Mouse (Mus musculus) cerebellum, postnatal 36 days (tissue): ENCODE measurements around the gene Erp27.
"Not testable (repeated sequence)": the region's sequence is repeated elsewhere in the genome, so short reads cannot be mapped to it uniquely, and the experiment has no call there.

Source experiments
- DNase-seq, 2 experiments: peaks; one replicate each; pipeline ENCODE4 v3.0.0; 2021 to 2022; ENCODE audit warnings: mixed read lengths in 2 of 2

The Erp27 gene

DNA sequence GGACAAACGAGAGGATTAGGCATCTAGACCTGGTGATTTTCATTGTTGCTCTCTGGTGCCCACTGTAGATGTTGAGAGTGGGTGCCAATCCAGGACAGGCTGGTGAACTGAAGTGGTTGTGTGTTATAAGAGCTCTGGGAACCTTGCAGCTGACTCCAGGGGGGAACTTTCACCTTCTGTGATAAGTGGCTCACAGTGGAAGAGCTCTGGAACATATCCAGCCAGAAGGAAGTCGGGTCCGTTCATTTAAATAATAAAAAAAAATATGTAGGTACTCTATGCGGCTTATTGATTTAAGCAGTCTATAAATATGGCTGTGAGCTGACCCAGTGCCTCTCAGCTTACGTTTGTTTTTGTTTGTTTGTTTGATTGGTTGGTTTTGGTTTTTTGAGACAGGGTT is at the start of gene Erp27:
Gene Erp27, minus strand, starts transcription at position 101 of the 400 bp plus-strand sequence.
- DNase-seq, result no peak

DNA sequence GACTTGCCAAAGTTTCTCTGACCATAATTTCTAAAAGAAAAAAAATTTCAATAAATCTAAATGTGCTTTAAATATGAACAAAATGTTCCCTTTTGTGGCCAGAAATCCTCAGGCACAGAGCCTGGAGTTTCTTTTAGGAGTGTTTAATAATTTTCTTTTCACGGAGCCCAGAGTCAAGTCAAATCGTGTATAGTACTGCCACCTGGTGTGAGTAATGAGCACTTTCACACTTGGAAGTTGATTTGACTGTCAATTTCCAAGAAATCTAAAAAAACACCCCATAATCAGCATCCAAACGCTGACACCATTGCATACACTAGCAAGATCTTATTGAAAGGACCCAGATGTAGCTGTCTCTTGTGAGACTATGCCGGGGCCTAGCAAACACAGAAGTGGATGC is 46.9 kb upstream of the Erp27 start:
- not testable (repeated sequence) for DNase-seq

DNA sequence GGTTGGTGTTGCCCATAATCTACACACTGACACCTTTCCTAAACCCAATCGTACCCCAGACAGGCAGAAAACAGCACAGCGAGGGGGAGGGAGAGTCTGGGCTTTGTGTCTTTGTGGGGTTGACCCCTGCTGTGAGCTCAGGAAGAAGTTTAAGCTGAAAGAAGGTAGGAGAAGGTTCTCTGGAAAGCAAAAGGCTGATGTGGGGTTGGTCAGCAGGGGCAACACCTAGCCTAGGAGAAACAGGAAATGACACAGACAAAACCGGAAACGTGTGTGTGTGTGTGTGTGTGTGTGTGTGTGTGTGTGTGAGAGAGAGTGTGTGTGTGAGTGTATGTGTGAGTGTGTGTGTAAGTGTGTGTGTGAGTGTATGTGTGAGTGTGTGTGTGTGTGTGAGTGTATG is 45.5 kb upstream of the Erp27 start:
- DNase-seq, result no peak

DNA sequence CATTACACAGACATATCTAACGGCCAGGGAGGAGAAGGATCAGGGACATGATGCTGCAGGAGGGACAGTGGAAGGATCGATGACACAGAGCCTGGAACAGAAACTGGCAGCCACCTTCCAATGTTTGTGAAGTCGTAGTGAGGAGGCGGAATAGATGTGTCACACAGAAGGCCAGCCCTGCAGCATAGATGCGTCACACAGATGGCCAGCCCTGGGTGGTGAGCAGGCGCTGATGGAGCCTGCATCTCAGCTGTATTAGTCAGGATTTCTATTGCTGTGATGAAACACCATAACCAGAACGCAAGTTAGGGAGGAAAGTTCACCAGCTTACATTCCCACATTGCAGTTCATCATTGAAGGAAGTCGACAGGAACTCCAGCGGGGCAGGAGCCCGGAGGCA is 43.9 kb upstream of the Erp27 start:
- no peak for DNase-seq

GRCm38 (mm10) chr6:136964609-136965510 is 42.9 kb upstream of the Erp27 start:
- DNase-seq, result no peak

GRCm38 (mm10) chr6:136962957-136963356 is 41.0 kb upstream of the Erp27 start:
- no peak for DNase-seq

DNA sequence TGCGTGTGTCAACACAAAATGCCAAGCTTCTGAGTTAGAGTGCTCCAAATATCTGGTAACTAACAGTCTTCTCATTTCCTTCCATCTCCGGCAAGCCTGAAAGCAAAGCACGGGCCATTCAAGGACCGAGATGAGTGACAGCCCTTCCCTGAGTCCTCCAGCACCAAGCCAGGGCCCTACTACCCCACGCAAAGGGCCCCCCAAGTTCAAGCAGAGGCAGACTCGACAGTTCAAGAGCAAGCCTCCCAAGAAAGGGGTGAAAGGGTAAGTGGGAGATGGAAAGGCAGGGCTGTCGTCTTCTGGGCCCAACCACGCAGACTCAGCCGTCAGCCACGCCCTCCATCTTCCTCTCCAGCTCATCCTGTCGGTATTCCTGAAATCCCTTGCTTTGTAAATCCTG is 37.2 kb upstream of the Erp27 start:
- no peak for DNase-seq

GRCm38 (mm10) chr6:136957062-136957461 is 35.1 kb upstream of the Erp27 start:
- DNase-seq, result no peak

- no peak for DNase-seq
Observed at GRCm38 (mm10) chr6:136955240-136955639, 33.3 kb upstream of the Erp27 start.

- no peak for DNase-seq
Observed at GRCm38 (mm10) chr6:136954715-136955114, 32.7 kb upstream of the Erp27 start.

- no peak for DNase-seq
Observed at GRCm38 (mm10) chr6:136954192-136954591, 32.2 kb upstream of the Erp27 start.

DNA sequence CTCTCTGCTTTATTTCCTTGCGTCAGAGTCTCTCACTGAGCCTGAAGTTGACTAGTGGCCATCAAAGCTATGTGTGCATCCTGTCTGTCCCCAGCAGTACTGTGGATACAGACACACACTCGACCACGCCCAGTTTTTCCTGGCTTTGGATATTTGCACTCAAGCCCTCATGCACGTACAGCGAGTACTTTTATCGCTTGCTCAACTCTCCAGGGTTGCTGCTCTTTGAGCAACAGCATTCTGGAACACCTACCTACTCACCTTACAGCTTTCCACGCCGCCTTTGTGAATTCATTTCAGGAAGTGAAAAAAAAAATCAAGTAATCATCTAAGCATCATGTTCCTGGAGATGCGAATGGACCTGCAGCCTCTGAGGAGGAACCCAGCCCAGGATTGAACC is 30.9 kb upstream of the Erp27 start:
- DNase-seq, result no peak

- DNase-seq, result no peak
Observed at GRCm38 (mm10) chr6:136950171-136950570, 28.2 kb upstream of the Erp27 start.

GRCm38 (mm10) chr6:136947716-136948115 is 25.7 kb upstream of the Erp27 start:
- DNase-seq, result no peak

GRCm38 (mm10) chr6:136946943-136947342 is 25.0 kb upstream of the Erp27 start:
- DNase-seq, result no peak

DNA sequence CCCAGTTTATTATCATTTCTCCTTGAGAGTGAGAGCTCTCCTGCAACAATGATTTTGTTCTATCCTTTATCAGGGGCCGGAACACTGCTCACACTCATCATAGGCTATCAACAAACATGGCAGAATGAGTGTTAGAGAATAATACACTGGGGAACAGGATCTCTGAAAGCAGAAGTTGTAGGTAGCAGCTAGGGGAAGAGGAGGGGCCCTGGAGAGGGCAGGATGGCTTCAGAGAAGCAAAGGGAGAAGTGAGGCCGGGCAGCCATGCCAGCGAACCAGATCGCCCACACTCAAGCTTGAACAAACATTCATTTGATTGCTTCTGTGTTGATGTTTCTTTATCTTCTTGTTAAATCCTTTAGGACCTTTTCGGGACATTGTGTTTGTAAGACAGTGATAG is 24.3 kb upstream of the Erp27 start:
- DNase-seq, result no peak

DNA sequence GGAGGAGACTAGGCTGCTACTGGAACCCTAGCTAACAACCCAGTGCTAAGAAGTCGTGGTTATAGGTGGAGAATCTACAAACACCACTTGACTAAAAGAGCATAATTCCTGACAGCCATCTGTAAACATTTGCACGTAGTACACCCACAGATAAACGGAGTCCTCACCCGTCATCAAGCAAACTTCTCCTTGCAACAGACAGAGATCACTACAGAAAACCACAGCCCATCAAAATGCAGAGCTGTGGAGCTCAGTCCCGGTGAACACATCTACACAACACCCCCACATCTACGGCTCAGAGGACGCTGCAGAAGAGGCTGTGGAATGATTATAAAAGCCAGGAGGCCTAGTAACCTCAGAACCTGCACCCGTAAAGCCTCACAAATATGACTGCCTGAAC is 22.5 kb upstream of the Erp27 start:
- no peak for DNase-seq

DNA sequence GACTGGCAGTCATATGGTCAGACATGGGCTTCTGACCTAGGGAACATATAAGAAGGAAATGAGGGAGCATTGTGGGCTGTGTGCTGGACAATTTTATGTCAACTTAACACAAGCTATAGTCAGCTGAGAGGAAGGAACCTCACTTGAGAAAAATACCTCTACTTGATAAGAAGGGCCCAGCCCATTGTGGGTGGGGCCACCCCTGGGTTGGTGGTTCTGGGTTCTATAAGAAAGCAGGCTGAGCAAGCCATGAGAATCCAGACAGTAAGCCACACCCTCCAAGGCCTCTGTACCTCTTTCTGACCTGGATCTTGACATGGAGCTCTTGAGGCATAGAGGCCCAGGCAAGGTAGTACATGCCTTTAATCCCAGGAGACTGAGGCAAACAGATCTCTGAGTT is 21.4 kb upstream of the Erp27 start:
- no peak for DNase-seq

DNA sequence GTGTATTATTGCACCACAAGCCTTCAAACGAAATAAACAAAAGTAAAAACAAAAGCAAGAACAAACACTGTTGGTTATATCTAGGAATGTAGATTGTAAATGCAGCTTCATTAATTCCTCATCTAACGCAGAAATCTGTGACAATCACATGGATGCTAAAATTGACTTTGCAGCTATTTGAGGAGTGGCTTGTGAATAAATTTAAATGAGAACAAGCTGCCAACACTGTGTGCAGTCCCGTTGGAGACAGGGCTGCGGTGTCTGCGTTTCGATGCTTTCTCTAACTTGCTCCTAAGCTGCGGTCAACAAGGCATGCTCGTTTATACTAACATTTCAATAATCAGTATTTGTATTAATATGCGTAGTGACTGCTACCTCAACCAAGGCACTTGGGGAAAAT is 20.3 kb upstream of the Erp27 start:
- no peak for DNase-seq

- no peak for DNase-seq
Observed at GRCm38 (mm10) chr6:136941051-136942021, 19.4 kb upstream of the Erp27 start, which contains the start of gene Arhgdib. TSS of gene Arhgdib (minus strand) at chr6:136941899.

DNA sequence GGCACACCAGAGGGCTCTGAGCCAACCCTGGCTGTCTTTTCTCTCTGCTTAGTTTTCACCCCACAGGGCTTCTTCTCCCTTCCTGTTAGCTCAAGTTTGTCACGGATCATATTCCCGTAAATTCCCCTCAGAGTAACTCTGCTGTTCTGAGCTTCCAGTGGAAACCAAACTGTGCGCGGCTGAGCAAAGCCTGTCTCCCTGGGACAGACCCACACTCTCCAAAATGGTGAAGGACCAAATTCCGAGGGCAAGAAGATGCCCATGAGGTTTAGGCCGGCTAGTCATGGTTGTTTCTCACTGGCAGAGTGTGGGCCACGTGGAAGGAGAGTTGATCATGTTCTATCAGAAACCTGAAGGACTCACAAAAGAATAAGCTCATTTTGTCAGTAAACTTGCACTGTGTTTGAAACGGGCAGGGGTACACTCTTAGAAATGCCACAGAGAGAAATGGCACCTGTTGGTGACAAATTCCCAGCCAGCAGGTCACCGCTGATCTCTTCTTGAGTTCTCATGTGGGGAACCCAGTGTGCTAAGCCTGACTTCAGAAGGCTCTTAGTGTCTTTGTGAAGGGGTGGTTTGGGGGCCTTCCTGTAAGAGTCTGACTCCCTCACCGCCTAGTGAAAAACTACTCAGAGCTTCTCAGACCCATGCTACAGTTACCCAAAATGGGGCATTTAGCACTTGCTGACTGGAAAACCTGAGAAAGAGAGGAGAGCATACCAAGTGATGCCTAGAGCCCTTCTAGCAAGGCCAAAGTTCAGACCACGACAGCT is 18.4 kb upstream of the Erp27 start:
- DNase-seq, result no peak

GRCm38 (mm10) chr6:136939326-136940187 is 17.6 kb upstream of the Erp27 start:
- no peak for DNase-seq
